Mouse (Mus musculus) midbrain, postnatal 0 days (tissue): Measurements from ENCODE around the gene Pde4b. TPM values are rescaled to one million over a fixed set of nuclear protein-coding genes. Genes with fewer than 3 reads are reported as not detected.
A peak's percentile ranks its signal among the peaks of the same experiment; 100 is the strongest.

Source experiments
- ATAC-seq: fragments of 200-750 bp; cut with Nextera tagmentation; 2 replicates; pipeline ENCODE4 v1.8.0; 2017; ENCODE audit warnings: moderate number of reproducible peaks, mild to moderate bottlenecking, moderate TSS enrichment, moderate library complexity; ENCODE audit not compliant: low FRiP score
- DNase-seq: peaks from one replicate; pipeline ENCODE4 v3.0.0-alpha.2; 2015; ENCODE audit warnings: low spot score
- H3K27ac ChIP-seq: fragments of 300-500 bp; sonication (generic); 2 replicates; pipeline ENCODE4 v1.5.1; 2014; ENCODE audit warnings: low read depth, mild to moderate bottlenecking, low read length, mixed read lengths
- H3K27me3 ChIP-seq: fragments of 300-500 bp; sonication (generic); 2 replicates; pipeline ENCODE4 v1.6.1; 2014; ENCODE audit warnings: low read length, control low read depth, mixed read lengths; ENCODE audit not compliant: insufficient read depth
- H3K36me3 ChIP-seq: fragments of 300-500 bp; sonication (generic); 2 replicates; pipeline ENCODE4 v1.6.1; 2014; ENCODE audit warnings: low read length, control low read depth, mixed read lengths; ENCODE audit not compliant: insufficient read depth
- H3K4me1 ChIP-seq: fragments of 300-500 bp; sonication (generic); 2 replicates; pipeline ENCODE4 v1.6.1; 2014; ENCODE audit warnings: mild to moderate bottlenecking, control low read depth, antibody characterized with exemption, low read length, mixed read lengths; ENCODE audit not compliant: insufficient read depth
- H3K4me2 ChIP-seq: fragments of 300-500 bp; sonication (generic); 2 replicates; pipeline ENCODE4 v1.6.1; 2014; ENCODE audit warnings: low read depth, mild to moderate bottlenecking, low read length, mixed read lengths; ENCODE audit not compliant: poor library complexity, severe bottlenecking
- H3K4me3 ChIP-seq: fragments of 300-500 bp; sonication (generic); 2 replicates; pipeline ENCODE4 v1.5.1; 2014; ENCODE audit warnings: low read depth, mild to moderate bottlenecking, low read length, moderate library complexity
- H3K9ac ChIP-seq: fragments of 300-500 bp; sonication (generic); replicated peaks from 2 replicates; pipeline ENCODE4 v1.6.1; 2014; ENCODE audit warnings: mild to moderate bottlenecking, low read length, moderate library complexity, mixed read lengths; ENCODE audit not compliant: poor library complexity, severe bottlenecking
- H3K9me3 ChIP-seq: fragments of 300-500 bp; sonication (generic); 2 replicates; pipeline ENCODE4 v1.6.1; 2016; ENCODE audit warnings: low read length, control low read depth
- CTCF ChIP-seq: IDR thresholded peaks from 2 replicates; pipeline ENCODE4 v1.5.1; 2016; ENCODE audit warnings: antibody characterized with exemption, mild to moderate bottlenecking
- WGBS: fragments of 180-500 bp; shearing (Covaris S2); extraction: QIAGEN DNeasy Blood & Tissue Kit; methylation state at CpG from one replicate; pipeline ENCODE4 v1.1.7; 2014; 5-methylcytosine and 5-hydroxymethylcytosine counted together
- polyA plus RNA-seq: library from polyadenylated mRNA; unstranded; fragments of >200 nt; fragmentation: Nextera tagmentation; extraction: Ambion mirVana; gene quantifications from 2 replicates; pipeline ENCODE4 v1.2.1, GENCODE M21; 2015
- total RNA-seq: library from RNA; depleted of rRNA; stranded (reverse); fragments of >200 nt; gene quantifications from 2 replicates; pipeline ENCODE4 v1.2.3, GENCODE M21; 2014

The Pde4b gene
- total and polyA plus RNA-seq, 2 experiments from 2014 or later, result 65.5 to 90.1 TPM

DNA sequence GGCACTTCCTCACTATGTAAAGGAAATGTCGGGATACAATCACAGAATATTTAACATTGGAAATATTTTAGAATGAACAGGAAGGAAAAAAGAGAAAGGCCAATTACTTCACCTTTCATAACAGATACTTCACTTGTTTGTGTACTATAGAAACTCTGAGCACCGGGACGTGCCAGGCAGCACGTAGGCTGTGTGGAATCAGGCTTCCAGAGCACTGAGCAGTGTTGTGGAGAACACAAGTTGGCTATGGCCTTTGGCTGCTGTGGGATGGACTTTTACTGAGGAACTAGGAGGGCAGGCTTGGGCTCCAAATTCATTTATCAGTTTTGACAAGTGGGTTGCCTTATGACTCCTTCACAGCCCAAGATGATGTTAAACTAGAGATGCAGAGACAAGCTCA, 540.5 kb downstream of the Pde4b start:
- TF ChIP-seq CTCF, result no peak

DNA sequence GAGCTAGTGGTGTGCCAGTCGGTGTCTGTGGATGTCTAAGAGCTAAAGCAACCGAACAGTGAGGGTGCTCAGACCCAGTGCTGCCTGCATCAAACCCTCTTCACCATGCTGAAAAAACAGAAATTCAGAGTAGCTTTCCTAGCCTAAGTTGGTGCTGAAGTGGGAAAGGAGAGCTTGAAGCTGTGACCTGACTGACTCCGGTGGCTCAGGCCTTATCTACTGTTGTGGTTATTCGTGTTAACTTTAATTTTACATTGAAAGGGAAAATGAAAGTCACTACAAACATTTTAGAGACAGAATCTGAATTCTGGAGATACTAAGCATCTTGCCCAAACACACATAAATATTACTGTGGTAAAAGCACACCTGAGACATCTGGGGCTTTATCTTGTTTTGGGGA, 542.3 kb downstream of the Pde4b start:
- H3K9me3 ChIP-seq, result no peaks in the 10 kb centered on the region
- 83% methylated on average over 4 of the region's 4 CpGs for WGBS
- ATAC-seq (no peak), DNase-seq (no peak)
- no peak overlapping the region for H3K9ac ChIP-seq
- no peaks in the 10 kb centered on the region for H3K27me3 ChIP-seq
- H3K36me3 ChIP-seq, result no peaks in the 10 kb centered on the region
- TF ChIP-seq CTCF, result no peak
- no peak overlapping the region for H3K4me3 ChIP-seq
- no peaks in the 10 kb centered on the region for H3K4me1 ChIP-seq
- H3K27ac ChIP-seq, result no peak overlapping the region
- H3K4me2 ChIP-seq, result no peak overlapping the region

More for the DNA sequence above, 540.5 kb downstream of the Pde4b start:
- no peak overlapping the region for H3K27ac ChIP-seq
- no peaks in the 10 kb centered on the region for H3K9me3 ChIP-seq
- no peak overlapping the region for H3K4me3 ChIP-seq
- H3K9ac ChIP-seq, result no peak overlapping the region
- no peaks in the 10 kb centered on the region for H3K4me1 ChIP-seq
- H3K27me3 ChIP-seq, result no peaks in the 10 kb centered on the region
- no peaks in the 10 kb centered on the region for H3K36me3 ChIP-seq
- DNase-seq (no peak), ATAC-seq (no peak)
- WGBS, result 86% methylated on average over 4 of the region's 4 CpGs
- no peak overlapping the region for H3K4me2 ChIP-seq

DNA sequence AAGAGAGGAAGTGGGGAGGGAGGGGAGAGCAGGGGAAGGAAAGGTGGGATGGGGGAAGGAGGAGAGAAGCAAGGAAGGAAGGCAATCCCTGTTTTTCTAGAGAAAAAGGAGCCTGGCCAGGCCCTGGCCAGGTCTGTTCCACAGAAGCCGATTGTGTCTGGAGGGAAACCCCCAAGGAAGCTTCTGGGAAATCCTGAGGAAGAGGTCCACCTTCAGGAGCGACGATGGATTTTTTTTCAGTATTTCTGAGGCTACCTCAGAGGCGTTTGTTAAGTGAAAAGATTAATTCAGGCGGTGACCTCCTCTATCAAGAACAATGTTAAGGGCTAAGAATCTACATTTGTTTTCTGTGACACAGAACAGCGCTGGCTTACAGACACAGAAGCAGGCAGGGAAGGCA, 542.9 kb downstream of the Pde4b start:
- Histone ChIP-seq H3K4me1 (no peaks in the 10 kb centered on the region), H3K4me3 (no peak overlapping the region), H3K9me3 (no peaks in the 10 kb centered on the region), H3K9ac (no peak overlapping the region), H3K27ac (no peak overlapping the region), H3K4me2 (no peak overlapping the region), H3K27me3 (no peaks in the 10 kb centered on the region), H3K36me3 (no peaks in the 10 kb centered on the region)
- no peak for DNase-seq
- ATAC-seq, result no peak
- WGBS, result 48% methylated on average over 6 of the region's 6 CpGs
- TF ChIP-seq CTCF, result no peak

DNA sequence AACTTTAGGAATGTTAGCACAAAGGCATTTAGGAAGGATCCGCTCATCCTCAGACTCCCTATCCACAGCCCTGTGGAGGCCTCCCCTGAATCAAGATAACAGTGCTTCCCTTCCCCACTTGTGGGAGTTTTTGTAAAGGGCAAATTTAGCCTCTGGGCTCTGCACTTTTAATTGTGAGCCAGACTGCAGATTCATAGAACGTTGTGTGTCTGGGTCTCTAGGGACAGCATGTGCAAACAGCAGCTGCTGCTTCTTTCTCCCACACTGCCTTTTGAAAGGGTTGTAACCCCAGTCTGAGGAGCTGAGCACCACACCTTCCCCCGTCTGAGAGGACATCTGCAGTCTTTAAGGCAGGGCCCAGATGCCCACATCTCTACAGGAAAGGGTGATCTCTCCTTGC, 544.3 kb downstream of the Pde4b start:
- no peaks in the 10 kb centered on the region for H3K9me3 ChIP-seq
- no peak overlapping the region for H3K4me3 ChIP-seq
- no peaks in the 10 kb centered on the region for H3K4me1 ChIP-seq
- no peak overlapping the region for H3K4me2 ChIP-seq
- DNase-seq, result peak; percentile 19
- no peak for TF ChIP-seq CTCF
- no peaks in the 10 kb centered on the region for H3K27me3 ChIP-seq
- ATAC-seq, result no peak
- no peaks in the 10 kb centered on the region for H3K36me3 ChIP-seq
- no peak overlapping the region for H3K9ac ChIP-seq
- H3K27ac ChIP-seq, result no peak overlapping the region
- WGBS, result 44% methylated on average over 3 of the region's 3 CpGs

DNA sequence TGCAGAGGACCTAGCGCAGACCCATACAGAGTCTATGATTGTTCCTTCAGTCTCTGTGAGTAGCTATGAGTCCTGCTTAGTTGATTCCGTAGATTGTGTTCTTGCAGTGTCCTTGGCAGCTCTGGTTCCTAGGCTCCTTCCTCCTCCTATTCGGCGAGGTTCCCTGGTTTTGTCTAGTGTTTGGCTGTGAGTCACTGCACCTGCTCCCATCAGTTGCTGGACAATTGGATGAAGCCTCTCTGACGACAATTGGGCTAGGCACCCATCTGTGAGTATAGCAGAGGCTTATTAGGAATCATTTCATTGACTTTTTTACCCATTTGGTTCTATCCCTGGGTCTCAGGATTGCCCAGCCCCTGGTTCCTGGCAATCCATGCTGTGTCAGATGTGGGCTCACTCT, 545.9 kb downstream of the Pde4b start:
- H3K9ac ChIP-seq, result no peak overlapping the region
- no peaks in the 10 kb centered on the region for H3K36me3 ChIP-seq
- no peak for DNase-seq
- H3K4me3 ChIP-seq, result no peak overlapping the region
- 90% methylated on average over 5 of the region's 5 CpGs for WGBS
- no peak for TF ChIP-seq CTCF
- ATAC-seq, result no peak
- H3K27ac ChIP-seq, result no peak overlapping the region
- no peaks in the 10 kb centered on the region for H3K27me3 ChIP-seq
- H3K9me3 ChIP-seq, result no peaks in the 10 kb centered on the region
- no peak overlapping the region for H3K4me2 ChIP-seq
- no peaks in the 10 kb centered on the region for H3K4me1 ChIP-seq

DNA sequence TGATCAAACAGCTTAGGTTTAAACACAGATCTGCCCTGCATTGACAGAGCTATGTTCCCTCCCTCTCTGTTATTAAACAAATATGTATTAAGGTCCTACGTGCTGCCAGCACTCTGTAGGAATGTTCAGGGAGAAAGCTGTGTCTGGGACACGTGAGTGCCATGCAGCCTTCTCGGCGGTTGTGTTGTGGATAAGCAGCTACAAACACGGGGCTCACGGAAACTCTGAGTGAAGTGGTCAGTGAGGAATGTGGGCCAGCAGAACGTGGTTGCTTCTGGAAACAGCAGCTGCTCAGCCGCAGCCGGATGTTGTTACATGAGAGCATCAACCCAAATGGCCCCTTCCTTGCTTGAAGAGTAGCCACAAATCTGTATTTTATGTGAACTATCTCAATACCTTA, 547.9 kb downstream of the Pde4b start:
- ATAC-seq, result no peak
- 77% methylated on average over 9 of the region's 9 CpGs for WGBS

More for the DNA sequence above, 547.9 kb downstream of the Pde4b start:
- DNase-seq, result no peak
- Histone ChIP-seq H3K9ac (no peak overlapping the region), H3K4me1 (no peaks in the 10 kb centered on the region), H3K27ac (no peak overlapping the region), H3K4me3 (no peak overlapping the region), H3K27me3 (no peaks in the 10 kb centered on the region), H3K36me3 (no peaks in the 10 kb centered on the region), H3K9me3 (no peaks in the 10 kb centered on the region), H3K4me2 (no peak overlapping the region)
- no peak for TF ChIP-seq CTCF
